Mouse (Mus musculus) lung, embryonic 15.5 days (tissue): ENCODE results near the gene Lgr5. TPM values are rescaled to one million over a fixed set of nuclear protein-coding genes. Genes with fewer than 3 reads are reported as not detected.

Source experiments
- ATAC-seq: fragments of 200-750 bp; cut with Nextera tagmentation; 2 replicates; pipeline ENCODE4 v1.8.0; 2017; ENCODE audit warnings: moderate number of reproducible peaks, borderline replicate concordance; ENCODE audit not compliant: low FRiP score, low TSS enrichment; ENCODE audit errors: extremely low read depth
- H3K27ac ChIP-seq: fragments of 300-500 bp; sonication (generic); 2 replicates; pipeline ENCODE4 v1.5.1; 2015; ENCODE audit warnings: moderate library complexity, mild to moderate bottlenecking, inconsistent platforms
- H3K27me3 ChIP-seq: fragments of 300-500 bp; sonication (generic); 2 replicates; pipeline ENCODE4 v1.6.1; 2015; ENCODE audit warnings: inconsistent platforms
- H3K36me3 ChIP-seq: fragments of 300-500 bp; sonication (generic); 2 replicates; pipeline ENCODE4 v1.6.1; 2015; ENCODE audit warnings: inconsistent platforms
- H3K4me1 ChIP-seq: fragments of 300-500 bp; sonication (generic); 2 replicates; pipeline ENCODE4 v1.6.1; 2015; ENCODE audit warnings: inconsistent platforms
- H3K4me2 ChIP-seq: fragments of 300-500 bp; sonication (generic); 2 replicates; pipeline ENCODE4 v1.6.1; 2015; ENCODE audit warnings: inconsistent platforms, mild to moderate bottlenecking, moderate library complexity
- H3K4me3 ChIP-seq: fragments of 300-500 bp; sonication (generic); 2 replicates; pipeline ENCODE4 v1.5.1; 2015; ENCODE audit warnings: mild to moderate bottlenecking, inconsistent platforms
- H3K9ac ChIP-seq: fragments of 300-500 bp; sonication (generic); 2 replicates; pipeline ENCODE4 v1.6.1; 2015; ENCODE audit warnings: inconsistent platforms
- H3K9me3 ChIP-seq: fragments of 300-500 bp; sonication (generic); 2 replicates; pipeline ENCODE4 v1.6.1; 2016; ENCODE audit warnings: inconsistent platforms
- WGBS: fragments of 180-500 bp; shearing (Covaris S2); methylation state at CpG from one replicate; pipeline ENCODE4 v1.1.7; 2015; 5-methylcytosine and 5-hydroxymethylcytosine counted together
- polyA plus RNA-seq: library from polyadenylated mRNA; unstranded; fragments of >200 nt; fragmentation: Nextera tagmentation; extraction: Ambion mirVana; gene quantifications from 2 replicates; pipeline ENCODE4 v1.2.1, GENCODE M21; 2015

Lgr5 gene
- polyA plus RNA-seq = 1.7 and 2.5 TPM in 2 replicates

- Histone ChIP-seq H3K36me3 (no peaks in the 10 kb centered on the region), H3K27ac (no peak within 1 kb of the TSS), H3K4me2 (peak within 1 kb of the TSS; percentile 96), H3K4me3 (peak within 1 kb of the TSS; percentile 51), H3K27me3 (peaks cover 56% of the 10 kb centered on the region), H3K4me1 (peaks cover 30% of the 10 kb centered on the region), H3K9me3 (no peaks in the 10 kb centered on the region), H3K9ac (peak within 1 kb of the TSS; percentile 13)
- WGBS = under 1% methylated on average over 46 of the region's 47 CpGs
- peak; percentile 86 for ATAC-seq
These were observed at the start of gene Lgr5 for GRCm38 (mm10) chr10:115587301-115587969. Gene Lgr5 (minus strand): TSS chr10:115587780.

DNA sequence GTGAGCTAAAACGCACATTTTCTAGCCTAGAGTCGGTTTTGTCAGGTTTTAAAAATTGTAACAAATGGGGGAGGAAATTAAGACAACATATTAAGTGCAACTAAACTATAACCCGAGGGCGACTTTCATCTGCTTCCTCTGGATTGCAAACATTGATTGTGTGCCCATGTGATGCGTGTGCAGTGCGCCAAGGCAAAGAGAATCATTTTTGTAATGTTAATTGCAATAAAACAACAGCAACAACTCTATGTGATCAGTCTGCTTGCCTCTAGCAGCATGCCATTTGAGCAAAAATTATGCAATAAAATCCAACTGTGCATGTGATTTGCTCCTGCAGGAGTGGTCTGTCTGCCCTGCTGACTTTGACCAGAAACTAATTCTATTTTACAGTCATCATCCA is 39.1 kb upstream of the Lgr5 start:
- no peak for ATAC-seq
- Histone ChIP-seq H3K36me3 (no peaks in the 10 kb centered on the region), H3K27me3 (no peaks in the 10 kb centered on the region), H3K4me2 (no peak overlapping the region), H3K9ac (no peak overlapping the region), H3K27ac (no peak overlapping the region), H3K4me1 (no peaks in the 10 kb centered on the region), H3K9me3 (no peaks in the 10 kb centered on the region), H3K4me3 (no peak overlapping the region)
- WGBS = 83% methylated on average over 6 of the region's 6 CpGs

DNA sequence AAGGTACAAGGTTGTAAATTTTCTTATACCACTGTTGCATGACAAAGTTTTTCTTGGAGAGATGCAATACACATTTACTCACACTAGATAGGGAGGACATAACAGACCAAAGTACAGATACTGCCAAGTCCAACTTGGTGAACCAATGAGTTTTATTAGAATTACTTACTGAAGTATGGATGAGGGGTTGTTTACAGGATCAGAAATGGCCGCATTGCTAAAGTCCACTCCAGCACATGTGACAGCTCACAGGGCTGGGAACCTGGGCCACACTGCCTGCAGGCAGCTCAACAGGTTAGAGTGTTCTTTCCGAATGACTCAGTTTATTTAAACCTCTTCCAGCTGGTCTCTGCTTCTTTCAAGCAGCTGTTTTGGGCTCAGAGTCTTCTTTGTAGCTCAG is 37.4 kb upstream of the Lgr5 start:
- 71% methylated on average over 2 of the region's 2 CpGs for WGBS
- H3K4me2 ChIP-seq = no peak overlapping the region
- H3K27me3 ChIP-seq = no peaks in the 10 kb centered on the region
- no peaks in the 10 kb centered on the region for H3K9me3 ChIP-seq
- no peak overlapping the region for H3K27ac ChIP-seq
- no peak for ATAC-seq
- no peak overlapping the region for H3K4me3 ChIP-seq
- no peaks in the 10 kb centered on the region for H3K4me1 ChIP-seq
- H3K9ac ChIP-seq = no peak overlapping the region
- no peaks in the 10 kb centered on the region for H3K36me3 ChIP-seq

DNA sequence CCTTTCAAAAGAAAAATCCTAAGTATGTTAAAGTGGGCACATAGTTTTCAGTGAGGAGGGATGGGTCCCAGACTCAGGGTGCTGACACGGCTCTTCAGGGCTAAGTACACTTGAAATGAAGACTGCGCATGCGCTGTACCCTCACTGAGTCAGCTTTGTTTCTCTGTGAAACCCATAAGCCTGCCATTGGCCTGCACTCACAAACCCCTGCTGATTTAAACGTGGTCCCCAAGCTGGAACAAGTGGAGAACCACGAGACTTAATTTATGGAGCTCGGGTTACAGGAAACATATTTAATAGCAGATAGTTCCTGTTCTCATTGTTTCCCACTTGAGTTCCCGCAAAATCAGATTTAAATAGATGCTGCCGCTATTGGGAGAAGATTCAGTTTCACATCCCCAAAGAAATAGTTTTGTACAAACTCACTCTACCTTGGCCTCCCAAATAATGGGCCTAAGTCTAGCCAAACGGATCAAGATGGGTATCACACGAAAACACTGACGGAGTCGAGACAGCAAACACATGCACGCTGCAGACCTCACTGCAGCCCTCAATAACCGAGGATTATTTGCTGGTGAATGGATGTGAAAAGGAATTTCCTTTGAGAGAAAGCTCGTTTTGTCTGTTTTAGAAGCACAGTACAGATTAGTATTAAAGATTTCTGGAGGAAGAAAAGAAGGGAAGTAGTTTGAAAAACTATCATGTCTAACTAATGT is 36.5 kb upstream of the Lgr5 start:
- Histone ChIP-seq H3K9me3 (no peaks in the 10 kb centered on the region), H3K4me2 (peak overlapping the region; percentile 8; the same call in 1 of the 2 replicates), H3K27me3 (no peaks in the 10 kb centered on the region), H3K4me1 (no peaks in the 10 kb centered on the region), H3K36me3 (no peaks in the 10 kb centered on the region), H3K4me3 (no peak overlapping the region), H3K27ac (no peak overlapping the region), H3K9ac (no peak overlapping the region)
- 54% methylated on average over 15 of the region's 15 CpGs for WGBS
- ATAC-seq = peak; percentile 85

DNA sequence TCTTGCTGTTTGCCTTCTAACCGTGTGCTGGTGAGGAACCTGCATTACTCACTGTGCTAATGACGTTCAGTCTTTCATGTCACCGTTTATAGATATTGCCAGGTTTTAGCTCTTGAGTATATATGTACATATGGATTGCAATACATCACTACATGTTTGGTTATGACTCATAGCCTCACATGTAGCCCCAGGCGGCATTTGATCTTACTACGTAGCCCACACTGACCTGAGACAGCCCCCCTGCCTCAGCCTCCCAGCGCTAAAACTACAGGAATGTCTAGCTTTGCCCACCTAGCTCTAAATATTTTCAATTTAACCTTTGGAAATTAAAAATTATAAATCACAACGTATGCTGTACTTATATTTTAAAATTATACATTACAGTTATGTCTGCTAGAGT is 35.9 kb upstream of the Lgr5 start:
- Histone ChIP-seq H3K27me3 (no peaks in the 10 kb centered on the region), H3K4me1 (peaks cover 3% of the 10 kb centered on the region), H3K27ac (0 out of 2 replicates have a peak overlapping the region, but pooled peaks have one; percentile 24), H3K4me3 (no peak overlapping the region), H3K4me2 (no peak overlapping the region), H3K9me3 (no peaks in the 10 kb centered on the region), H3K36me3 (no peaks in the 10 kb centered on the region), H3K9ac (no peak overlapping the region)
- WGBS = 61% methylated on average over 7 of the region's 7 CpGs
- peak; percentile 42; the same call in 1 of the 2 replicates for ATAC-seq

GRCm38 (mm10) chr10:115618288-115618856 is 30.8 kb upstream of the Lgr5 start:
- Histone ChIP-seq H3K9me3 (no peaks in the 10 kb centered on the region), H3K27me3 (no peaks in the 10 kb centered on the region), H3K27ac (no peak overlapping the region), H3K4me2 (peak overlapping the region; percentile 47), H3K36me3 (no peaks in the 10 kb centered on the region), H3K4me1 (peaks cover 5% of the 10 kb centered on the region), H3K9ac (no peak overlapping the region), H3K4me3 (peak overlapping the region; percentile 12; the same call in 1 of the 2 replicates)
- peak; percentile 57; the same call in 1 of the 2 replicates for ATAC-seq
- 17% methylated on average over 14 of the region's 15 CpGs for WGBS

DNA sequence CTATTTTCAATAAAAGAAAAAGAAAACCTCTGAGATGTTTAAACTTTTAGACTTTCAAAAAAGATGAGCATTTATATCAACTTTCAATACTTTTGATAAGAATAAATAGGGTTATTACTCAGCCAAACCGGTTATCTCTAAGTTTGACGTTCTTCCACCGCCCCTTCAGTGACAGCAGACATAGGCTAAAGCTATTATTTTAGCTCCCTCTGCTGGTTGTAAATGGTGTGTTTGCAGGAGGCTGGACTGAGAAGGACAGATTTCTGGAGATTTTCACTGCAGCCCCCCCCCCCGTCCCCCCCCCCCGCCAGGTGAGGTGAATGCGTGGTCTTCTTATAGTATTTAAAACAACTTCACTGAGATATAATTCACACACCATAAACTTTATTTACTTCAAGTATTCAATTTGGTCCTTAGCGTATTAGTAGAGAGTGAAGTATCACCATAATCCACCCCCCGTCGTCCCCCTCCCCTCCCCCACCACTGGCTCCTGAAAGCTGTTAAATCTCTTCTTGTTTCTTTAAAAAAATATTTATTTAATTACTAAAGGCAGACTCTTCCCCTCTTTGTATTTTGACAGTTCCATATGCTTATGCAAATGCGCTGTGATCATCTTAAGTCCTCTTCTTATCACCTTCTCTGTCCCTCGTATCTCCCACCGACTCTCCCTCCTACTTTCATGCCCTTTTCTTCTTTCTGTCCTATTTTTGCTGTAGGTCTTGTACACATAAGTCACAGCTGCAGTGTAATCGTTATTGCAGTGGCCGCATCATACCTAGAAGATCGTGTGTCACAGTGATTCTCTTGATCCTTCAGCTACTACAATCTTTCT is 30.1 kb upstream of the Lgr5 start:
- H3K27ac ChIP-seq = no peak overlapping the region
- peak overlapping the region; percentile 47 for H3K4me2 ChIP-seq
- H3K4me1 ChIP-seq = peaks cover 5% of the 10 kb centered on the region
- H3K9ac ChIP-seq = no peak overlapping the region
- 4% methylated on average over 14 of the region's 15 CpGs for WGBS
- H3K27me3 ChIP-seq = no peaks in the 10 kb centered on the region
- H3K9me3 ChIP-seq = no peaks in the 10 kb centered on the region
- no peaks in the 10 kb centered on the region for H3K36me3 ChIP-seq
- ATAC-seq = peak; percentile 49; the same call in 1 of the 2 replicates
- H3K4me3 ChIP-seq = peak overlapping the region; percentile 12; the same call in 1 of the 2 replicates

GRCm38 (mm10) chr10:115595748-115596147 is 8.2 kb upstream of the Lgr5 start:
- no peak for ATAC-seq
- 95% methylated on average over 1 of the region's 1 CpGs for WGBS

DNA sequence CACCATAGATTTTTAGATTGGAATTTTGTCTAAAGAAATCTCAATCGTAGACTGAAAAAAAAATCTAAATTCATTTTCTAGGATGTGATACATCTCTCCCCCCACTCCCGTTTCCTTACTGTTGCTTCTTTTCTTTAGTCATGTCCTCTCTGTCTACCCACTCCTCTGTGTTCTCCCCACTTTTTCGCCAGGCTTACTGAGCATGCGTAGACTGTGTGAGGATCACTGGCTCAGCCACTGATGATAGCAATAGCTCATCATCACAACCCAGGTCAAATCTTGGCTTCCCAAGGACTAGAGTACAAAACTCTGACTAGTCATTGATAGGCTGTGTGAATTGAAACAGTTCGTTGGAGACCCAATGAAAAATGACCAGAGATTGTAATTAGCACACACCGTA is 6.1 kb upstream of the Lgr5 start:
- H3K27ac ChIP-seq = no peak overlapping the region
- H3K4me1 ChIP-seq = no peaks in the 10 kb centered on the region
- H3K27me3 ChIP-seq = 0 out of 2 replicates have a peak, but pooled peaks cover 10% of the 10 kb centered on the region
- H3K9me3 ChIP-seq = no peaks in the 10 kb centered on the region
- H3K9ac ChIP-seq = no peak overlapping the region
- no peaks in the 10 kb centered on the region for H3K36me3 ChIP-seq
- H3K4me2 ChIP-seq = no peak overlapping the region
- WGBS = 85% methylated on average over 6 of the region's 6 CpGs
- no peak for ATAC-seq
- H3K4me3 ChIP-seq = no peak overlapping the region

More at GRCm38 (mm10) chr10:115595748-115596147, 8.2 kb upstream of the Lgr5 start:
- H3K4me3 ChIP-seq = no peak overlapping the region
- no peaks in the 10 kb centered on the region for H3K4me1 ChIP-seq
- H3K27ac ChIP-seq = no peak overlapping the region
- H3K9ac ChIP-seq = no peak overlapping the region
- H3K36me3 ChIP-seq = no peaks in the 10 kb centered on the region
- H3K27me3 ChIP-seq = no peaks in the 10 kb centered on the region
- no peak overlapping the region for H3K4me2 ChIP-seq
- no peaks in the 10 kb centered on the region for H3K9me3 ChIP-seq

GRCm38 (mm10) chr10:115593221-115593620 is 5.6 kb upstream of the Lgr5 start:
- Histone ChIP-seq H3K4me3 (no peak overlapping the region), H3K36me3 (no peaks in the 10 kb centered on the region), H3K9ac (no peak overlapping the region), H3K4me2 (no peak overlapping the region), H3K9me3 (no peaks in the 10 kb centered on the region), H3K4me1 (0 out of 2 replicates have a peak, but pooled peaks cover under 1% of the 10 kb centered on the region), H3K27ac (no peak overlapping the region), H3K27me3 (peaks cover 12% of the 10 kb centered on the region)
- no peak for ATAC-seq
- 46% methylated on average over 11 of the region's 11 CpGs for WGBS

DNA sequence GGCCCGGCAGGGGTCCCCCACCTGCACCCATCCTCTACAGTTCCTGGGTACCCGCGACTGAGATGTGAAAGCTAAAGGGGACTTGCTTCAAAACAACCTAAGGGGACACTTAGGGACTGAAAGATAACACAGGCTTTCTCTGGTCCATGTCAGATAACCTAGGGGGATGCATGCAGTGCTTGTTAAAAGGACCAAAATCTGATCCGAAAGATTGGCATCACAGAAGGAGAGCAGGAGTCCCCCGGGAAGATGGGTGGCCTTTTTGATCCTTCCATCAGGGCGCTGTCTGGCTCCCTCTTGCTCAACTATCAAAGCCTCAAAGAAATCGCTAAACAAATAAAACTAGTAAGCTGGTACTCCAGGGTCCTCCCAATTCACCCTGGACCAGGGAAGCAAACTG is 399 bp upstream of the Lgr5 start:
- H3K36me3 ChIP-seq = no peaks in the 10 kb centered on the region
- H3K4me1 ChIP-seq = peaks cover 30% of the 10 kb centered on the region
- peaks cover 56% of the 10 kb centered on the region for H3K27me3 ChIP-seq
- 0 out of 2 replicates have a peak overlapping the region, but pooled peaks have one; percentile 13 for H3K9ac ChIP-seq
- ATAC-seq = no peak
- 1% methylated on average over 7 of the region's 7 CpGs for WGBS
- H3K27ac ChIP-seq = no peak overlapping the region
- H3K4me3 ChIP-seq = peak overlapping the region; percentile 51
- H3K9me3 ChIP-seq = no peaks in the 10 kb centered on the region
- H3K4me2 ChIP-seq = peak overlapping the region; percentile 96
